Mouse (Mus musculus): Measurements from ENCODE around the gene Baz1b. TPM values are rescaled to one million over a fixed set of nuclear protein-coding genes. Genes with fewer than 3 reads are reported as not detected.

Baz1b gene
- polyA plus RNA-seq, 1 experiment: 2.5 TPM

- no peak for TF ChIP-seq TAL1 (IDR thresholded peaks at IDR 0.05; ENCODE audit: low read length)
- TF ChIP-seq GATA1 (IDR thresholded peaks at IDR 0.05; ENCODE audit: low read length): no peak
- H3K4me1 ChIP-seq (ENCODE audit: control insufficient read depth): no peaks in the 10 kb centered on the region
- no peaks in the 10 kb centered on the region for H3K36me3 ChIP-seq (ENCODE audit: control insufficient read depth)
- H3K4me3 ChIP-seq (replicated peaks): no peak overlapping the region
- peaks cover 18% of the 10 kb centered on the region for H3K27me3 ChIP-seq (ENCODE audit: control insufficient read depth)
- H3K9me3 ChIP-seq (ENCODE audit: control insufficient read depth, low read length): no peaks in the 10 kb centered on the region
Measured at GRCm38 (mm10) chr5:135271563-135272165, 84.6 kb downstream of the Baz1b start.

- Histone ChIP-seq H3K4me1 (ENCODE audit: control insufficient read depth) (no peaks in the 10 kb centered on the region), H3K4me3 (replicated peaks) (no peak overlapping the region), H3K27me3 (ENCODE audit: control insufficient read depth) (peaks cover 23% of the 10 kb centered on the region), H3K9me3 (ENCODE audit: control insufficient read depth, low read length) (no peaks in the 10 kb centered on the region), H3K36me3 (ENCODE audit: control insufficient read depth) (no peaks in the 10 kb centered on the region)
- TF ChIP-seq GATA1 (IDR thresholded peaks at IDR 0.05; ENCODE audit: low read length): no peak
- no peak for TF ChIP-seq TAL1 (IDR thresholded peaks at IDR 0.05; ENCODE audit: low read length)
Measured at GRCm38 (mm10) chr5:135274663-135275396, 87.8 kb downstream of the Baz1b start.

- TF ChIP-seq TAL1 (IDR thresholded peaks at IDR 0.05; ENCODE audit: low read length): no peak
- no peak for TF ChIP-seq GATA1 (IDR thresholded peaks at IDR 0.05; ENCODE audit: low read length)
- H3K27me3 ChIP-seq (ENCODE audit: control insufficient read depth): peaks cover 23% of the 10 kb centered on the region
- H3K4me3 ChIP-seq (replicated peaks): no peak overlapping the region
- no peaks in the 10 kb centered on the region for H3K9me3 ChIP-seq (ENCODE audit: control insufficient read depth, low read length)
- H3K4me1 ChIP-seq (ENCODE audit: control insufficient read depth): no peaks in the 10 kb centered on the region
- H3K36me3 ChIP-seq (ENCODE audit: control insufficient read depth): no peaks in the 10 kb centered on the region
Measured at GRCm38 (mm10) chr5:135276597-135276996, 89.5 kb downstream of the Baz1b start.

GRCm38 (mm10) chr5:135280226-135280625 is 93.2 kb downstream of the Baz1b start:
- no peak overlapping the region for H3K4me3 ChIP-seq (replicated peaks)
- peaks cover 17% of the 10 kb centered on the region for H3K27me3 ChIP-seq (ENCODE audit: control insufficient read depth)
- no peak for TF ChIP-seq TAL1 (IDR thresholded peaks at IDR 0.05; ENCODE audit: low read length)
- TF ChIP-seq GATA1 (IDR thresholded peaks at IDR 0.05; ENCODE audit: low read length): no peak
- H3K36me3 ChIP-seq (ENCODE audit: control insufficient read depth): no peaks in the 10 kb centered on the region
- no peaks in the 10 kb centered on the region for H3K4me1 ChIP-seq (ENCODE audit: control insufficient read depth)
- H3K9me3 ChIP-seq (ENCODE audit: control insufficient read depth, low read length): no peaks in the 10 kb centered on the region

GRCm38 (mm10) chr5:135285211-135285610 is 98.1 kb downstream of the Baz1b start:
- H3K36me3 ChIP-seq (ENCODE audit: control insufficient read depth): no peaks in the 10 kb centered on the region
- no peak for TF ChIP-seq GATA1 (IDR thresholded peaks at IDR 0.05; ENCODE audit: low read length)
- no peak for TF ChIP-seq TAL1 (IDR thresholded peaks at IDR 0.05; ENCODE audit: low read length)
- no peak overlapping the region for H3K4me3 ChIP-seq (replicated peaks)
- no peaks in the 10 kb centered on the region for H3K4me1 ChIP-seq (ENCODE audit: control insufficient read depth)
- H3K9me3 ChIP-seq (ENCODE audit: control insufficient read depth, low read length): no peaks in the 10 kb centered on the region
- H3K27me3 ChIP-seq (ENCODE audit: control insufficient read depth): no peaks in the 10 kb centered on the region

GRCm38 (mm10) chr5:135286185-135286584 is 99.1 kb downstream of the Baz1b start:
- H3K4me1 ChIP-seq (ENCODE audit: control insufficient read depth): no peaks in the 10 kb centered on the region

GRCm38 (mm10) chr5:135286926-135287325 is 99.9 kb downstream of the Baz1b start:
- H3K4me3 ChIP-seq (replicated peaks): no peak overlapping the region
- no peaks in the 10 kb centered on the region for H3K36me3 ChIP-seq (ENCODE audit: control insufficient read depth)
- H3K4me1 ChIP-seq (ENCODE audit: control insufficient read depth): no peaks in the 10 kb centered on the region
- H3K9me3 ChIP-seq (ENCODE audit: control insufficient read depth, low read length): no peaks in the 10 kb centered on the region
- H3K27me3 ChIP-seq (ENCODE audit: control insufficient read depth): no peaks in the 10 kb centered on the region
- TF ChIP-seq GATA1 (IDR thresholded peaks at IDR 0.05; ENCODE audit: low read length) (no peak), TAL1 (IDR thresholded peaks at IDR 0.05; ENCODE audit: low read length) (no peak)

More at GRCm38 (mm10) chr5:135286185-135286584, 99.1 kb downstream of the Baz1b start:
- Histone ChIP-seq H3K27me3 (ENCODE audit: control insufficient read depth) (no peaks in the 10 kb centered on the region), H3K9me3 (ENCODE audit: control insufficient read depth, low read length) (no peaks in the 10 kb centered on the region), H3K36me3 (ENCODE audit: control insufficient read depth) (no peaks in the 10 kb centered on the region), H3K4me3 (replicated peaks) (no peak overlapping the region)
- TF ChIP-seq TAL1 (IDR thresholded peaks at IDR 0.05; ENCODE audit: low read length) (no peak), GATA1 (IDR thresholded peaks at IDR 0.05; ENCODE audit: low read length) (no peak)

- Histone ChIP-seq H3K36me3 (ENCODE audit: control insufficient read depth) (no peaks in the 10 kb centered on the region), H3K4me1 (ENCODE audit: control insufficient read depth) (no peaks in the 10 kb centered on the region), H3K27me3 (ENCODE audit: control insufficient read depth) (no peaks in the 10 kb centered on the region), H3K9me3 (ENCODE audit: control insufficient read depth, low read length) (no peaks in the 10 kb centered on the region), H3K4me3 (replicated peaks) (no peak overlapping the region)
- no peak for TF ChIP-seq GATA1 (IDR thresholded peaks at IDR 0.05; ENCODE audit: low read length)
- TF ChIP-seq TAL1 (IDR thresholded peaks at IDR 0.05; ENCODE audit: low read length): no peak
Measured at GRCm38 (mm10) chr5:135290703-135291102, 103.6 kb downstream of the Baz1b start.

GRCm38 (mm10) chr5:135291193-135291592 is 104.1 kb downstream of the Baz1b start:
- H3K36me3 ChIP-seq (ENCODE audit: control insufficient read depth): no peaks in the 10 kb centered on the region
- no peaks in the 10 kb centered on the region for H3K9me3 ChIP-seq (ENCODE audit: control insufficient read depth, low read length)
- H3K4me1 ChIP-seq (ENCODE audit: control insufficient read depth): no peaks in the 10 kb centered on the region
- no peak overlapping the region for H3K4me3 ChIP-seq (replicated peaks)
- H3K27me3 ChIP-seq (ENCODE audit: control insufficient read depth): no peaks in the 10 kb centered on the region
- TF ChIP-seq GATA1 (IDR thresholded peaks at IDR 0.05; ENCODE audit: low read length): no peak
- TF ChIP-seq TAL1 (IDR thresholded peaks at IDR 0.05; ENCODE audit: low read length): no peak

Data from erythroblast, embryonic 14.5 days (primary cell).